Mouse (Mus musculus): ENCODE results near the gene Tgfbr3.

DNA sequence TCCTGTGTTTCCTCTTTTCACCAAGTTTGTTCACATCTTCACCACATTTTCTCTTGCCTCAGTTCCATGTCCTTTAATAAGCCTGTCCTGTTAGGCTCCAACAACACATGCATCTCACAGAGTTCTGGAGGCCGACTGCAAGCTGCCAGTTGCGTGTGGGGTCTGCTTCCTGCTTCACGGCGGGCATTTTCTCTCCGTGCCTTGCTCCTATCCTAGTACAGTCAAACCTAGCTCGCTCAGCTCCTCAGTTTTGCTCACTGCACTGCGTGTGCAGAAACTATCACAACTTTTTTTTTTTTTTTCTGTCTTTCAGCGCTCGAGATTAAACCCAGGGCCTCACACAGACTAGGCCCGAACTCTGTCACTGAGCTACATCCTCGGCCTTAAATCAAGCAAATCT, 9.4 kb upstream of the Tgfbr3 start:
- TF ChIP-seq CTCF (IDR thresholded peaks at IDR 0.05; ENCODE audit: low read depth) (no peak), EP300 (IDR thresholded peaks at IDR 0.05; ENCODE audit: low read depth) (no peak)
